Mouse (Mus musculus) left cerebral cortex, postnatal 4 days (tissue): ENCODE data around the gene Txn2. TPM values are rescaled to one million over a fixed set of nuclear protein-coding genes. Genes with fewer than 3 reads are reported as not detected.
A peak's percentile ranks its signal among the peaks of the same experiment; 100 is the strongest.

Experiments used
- DNase-seq: peaks from one replicate; pipeline ENCODE4 v3.0.0-alpha.2; 2022
- intact Hi-C: fragments of 180-260 bp; cut with DNase I; formaldehyde crosslinking; loops from one replicate; pipeline ENCODE4 v1.15.1; 2025
- total RNA-seq, 2 experiments: library from RNA; stranded (reverse); gene quantifications; 2 replicates each; pipeline ENCODE4 v1.2.3; 2021

Gene Txn2
- total RNA-seq: 10 to 100 TPM; 91.0 to 92.4 TPM

- intact Hi-C loops: no loop called here
These were observed at the start of gene Txn2 for GRCm38 (mm10) chr15:77928673-77929331. TSS of gene Txn2 (minus strand) at chr15:77929006.

DNA sequence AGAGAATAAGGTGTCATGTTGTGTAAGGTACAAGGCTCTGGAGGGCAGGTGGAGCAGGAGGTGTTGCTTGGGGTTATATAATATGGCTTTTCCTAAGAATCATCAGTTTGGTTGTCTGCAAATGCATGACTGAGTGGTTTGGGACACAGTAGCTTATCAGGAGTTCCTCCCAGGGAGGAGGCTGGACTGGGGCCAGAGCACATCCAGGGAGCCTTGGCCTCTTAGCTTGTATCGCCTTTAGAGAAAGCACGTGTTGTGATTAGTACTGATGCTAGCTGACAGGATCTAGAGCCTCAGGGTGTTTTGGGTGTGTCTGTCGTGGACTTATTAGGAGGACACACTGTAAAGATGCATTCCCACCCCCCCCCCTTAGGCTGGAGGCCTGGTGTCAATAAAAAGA, 48.9 kb upstream of the Txn2 start:
- intact Hi-C loops: loop anchor here (10.0 kb wide), 1 partner anchor 457 kb away; no protein-coding TSS in a partner anchor
- DNase-seq: no peak

More at GRCm38 (mm10) chr15:77928673-77929331, at the start of gene Txn2:
- peak; percentile 96 for DNase-seq

DNA sequence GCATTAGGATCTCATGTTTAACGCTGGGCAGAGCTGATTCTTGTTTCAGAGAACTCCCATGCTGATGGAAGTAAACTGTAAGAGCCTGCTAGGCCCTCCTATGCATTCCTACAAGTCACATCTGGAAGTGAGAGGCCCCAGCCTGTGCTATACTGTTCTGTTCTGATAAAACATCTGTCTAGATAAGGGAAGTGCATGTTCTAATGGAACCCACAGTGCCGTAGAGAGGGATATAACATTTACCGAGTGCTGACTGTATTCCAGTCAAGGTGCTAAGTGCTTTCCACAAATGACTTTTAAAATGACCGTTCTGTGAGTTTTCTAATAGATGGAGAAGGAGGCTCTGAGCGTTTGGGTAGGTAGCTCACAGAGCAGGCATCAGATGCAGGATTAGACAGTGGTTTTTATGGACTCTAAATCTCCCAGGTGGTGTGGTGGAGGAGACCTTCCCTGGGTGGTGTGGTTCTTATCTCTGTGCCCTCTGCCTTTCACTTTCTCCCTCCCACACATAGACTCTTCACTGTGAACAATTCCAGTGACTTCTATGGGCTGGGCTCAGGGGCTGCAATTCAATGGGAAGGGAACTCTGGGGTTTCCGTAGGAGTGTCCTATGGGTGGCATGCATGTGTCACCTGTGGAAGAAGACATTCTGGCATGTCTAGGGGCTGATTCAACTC, 45.5 kb upstream of the Txn2 start:
- intact Hi-C loops: loop anchor here (10.0 kb wide), 1 partner anchor 460 kb away; no protein-coding TSS in a partner anchor
- DNase-seq: no peak

GRCm38 (mm10) chr15:77970470-77971292, 41.9 kb upstream of the Txn2 start, which contains the start of gene Eif3d:
TSS of gene Eif3d (minus strand) at chr15:77970813.
- DNase-seq: peak; percentile 98
- intact Hi-C loops: loop anchor here (10.0 kb wide), 1 partner anchor 464 kb away; no protein-coding TSS in a partner anchor

DNA sequence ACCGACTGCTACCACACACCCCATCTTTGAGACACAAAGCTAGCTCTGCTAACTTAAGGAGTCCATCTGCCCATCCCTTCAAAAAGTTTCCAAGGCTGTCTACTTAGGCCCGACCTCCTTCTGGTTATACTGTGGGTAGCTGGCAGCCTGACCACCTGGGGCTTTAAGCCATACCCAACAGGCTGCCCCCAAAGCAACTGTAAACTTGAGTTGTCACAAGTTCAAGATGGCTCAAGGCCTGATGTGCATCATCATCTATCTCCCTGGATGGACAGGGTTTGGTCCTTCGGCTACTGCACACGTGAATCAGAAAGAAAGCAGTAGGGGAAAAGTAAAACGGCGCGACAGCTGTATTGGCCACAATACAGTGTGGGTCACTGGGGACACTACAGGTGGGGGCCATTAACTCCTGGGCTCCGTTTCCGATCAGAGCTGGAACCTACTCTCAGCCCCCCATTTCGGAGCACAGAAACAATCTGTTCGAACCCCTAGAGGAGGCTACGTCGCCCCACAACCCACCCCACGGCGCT, 41.2 kb upstream of the Txn2 start:
- intact Hi-C loops: loop anchor here (10.0 kb wide), 1 partner anchor 465 kb away; no protein-coding TSS in a partner anchor
- DNase-seq: no peak

- intact Hi-C loops: no loop called here
- no peak for DNase-seq
These were observed 36.3 kb upstream of the Txn2 start for GRCm38 (mm10) chr15:77965117-77965528.

DNA sequence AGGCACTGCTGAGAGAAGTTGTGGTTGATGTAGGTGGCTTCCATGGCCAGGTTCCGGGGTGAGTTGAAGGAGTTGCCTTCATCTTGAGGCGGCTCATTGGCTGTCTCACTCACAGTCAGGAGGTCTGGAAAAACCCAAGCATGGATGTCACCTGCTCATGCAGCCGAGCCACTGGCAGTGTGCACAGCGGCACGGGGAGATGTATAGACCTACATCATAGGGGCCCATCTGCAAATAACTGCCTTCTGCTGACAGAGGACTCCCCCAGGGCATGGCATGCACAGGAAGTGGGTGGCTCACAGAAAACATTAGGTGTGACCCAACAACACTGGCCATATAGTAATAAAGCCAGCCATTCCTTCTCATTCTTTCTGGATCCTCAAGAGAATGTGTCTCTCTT, 33.6 kb upstream of the Txn2 start:
- intact Hi-C loops: no loop called here
- no peak for DNase-seq

GRCm38 (mm10) chr15:77960693-77961092, 31.9 kb upstream of the Txn2 start:
- no peak for DNase-seq
- intact Hi-C loops: no loop called here

DNA sequence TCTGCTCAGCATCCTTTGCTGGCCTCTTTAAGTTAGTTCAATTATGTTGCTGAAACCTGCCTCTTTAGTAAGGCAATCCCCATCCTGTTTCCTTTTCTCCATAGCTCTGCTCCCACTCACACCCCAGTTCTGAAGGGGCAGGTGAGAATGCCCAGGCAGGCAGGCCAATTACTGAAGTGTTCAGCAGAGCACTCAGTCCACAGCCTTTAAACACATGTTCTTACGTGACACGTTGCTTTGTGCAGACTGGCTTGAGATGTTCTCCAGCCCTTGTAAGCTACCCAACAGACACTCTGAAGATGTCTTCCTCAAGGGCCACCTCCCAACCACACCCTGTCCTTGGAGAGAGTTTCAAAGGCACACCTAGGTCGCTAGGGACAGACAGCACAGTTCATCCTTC, 29.3 kb upstream of the Txn2 start:
- no peak for DNase-seq
- intact Hi-C loops: no loop called here

DNA sequence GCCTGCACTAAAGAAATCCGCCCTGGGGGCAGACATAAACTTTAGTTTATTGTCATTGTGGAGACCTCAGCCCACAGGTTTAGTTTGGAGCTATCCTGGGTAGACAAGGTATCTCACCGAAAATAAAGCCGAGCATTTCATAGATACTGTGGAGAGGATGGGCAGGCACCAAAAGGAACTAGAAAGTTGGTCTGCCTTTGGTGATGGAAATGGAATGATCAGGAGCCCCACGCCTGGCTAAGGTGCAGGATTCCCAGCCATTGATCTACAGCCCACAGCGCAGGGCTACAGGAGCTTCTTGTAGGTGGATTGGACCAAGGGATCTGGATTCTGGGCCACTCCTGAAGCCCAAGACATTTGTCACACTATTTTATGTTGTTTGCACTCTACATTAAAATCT, 28.8 kb upstream of the Txn2 start:
- intact Hi-C loops: no loop called here
- no peak for DNase-seq

DNA sequence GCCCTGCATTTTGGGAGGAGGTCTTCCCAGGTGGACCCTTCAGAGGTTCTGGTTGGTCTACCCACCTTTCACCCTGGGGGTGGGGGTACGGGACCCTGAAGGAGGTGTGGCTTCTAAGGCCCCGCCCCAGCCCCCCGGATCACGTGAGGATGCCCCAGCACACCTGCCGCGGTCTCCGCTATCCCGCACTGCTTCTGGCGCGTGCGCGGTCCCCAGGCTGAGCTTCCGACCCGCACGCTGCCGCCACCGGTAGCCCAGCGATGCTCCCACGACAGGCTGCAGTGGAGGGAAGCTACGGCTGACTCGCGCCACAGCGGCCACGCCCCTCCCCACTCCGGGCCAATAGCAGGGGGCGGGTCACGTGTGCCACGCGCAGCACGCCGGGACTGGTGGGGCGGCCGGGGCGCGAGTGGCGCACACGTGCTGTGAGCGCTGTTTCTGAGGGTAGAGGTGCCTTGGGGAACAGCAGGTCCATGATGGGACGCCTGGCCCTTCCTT, 27.6 kb upstream of the Txn2 start, which contains the start of gene Foxred2:
Foxred2 (minus strand) TSS at position 319 of the 498 bp plus-strand sequence.
- intact Hi-C loops: no loop called here
- DNase-seq: peak; percentile 90

GRCm38 (mm10) chr15:77955440-77956403, 26.9 kb upstream of the Txn2 start:
- intact Hi-C loops: no loop called here
- peak; percentile 52 for DNase-seq

GRCm38 (mm10) chr15:77954362-77954761, 25.6 kb upstream of the Txn2 start:
- no peak for DNase-seq
- intact Hi-C loops: no loop called here

GRCm38 (mm10) chr15:77952921-77953320, 24.1 kb upstream of the Txn2 start:
- intact Hi-C loops: no loop called here
- DNase-seq: no peak

GRCm38 (mm10) chr15:77949061-77949460, 20.3 kb upstream of the Txn2 start:
- intact Hi-C loops: no loop called here
- no peak for DNase-seq

DNA sequence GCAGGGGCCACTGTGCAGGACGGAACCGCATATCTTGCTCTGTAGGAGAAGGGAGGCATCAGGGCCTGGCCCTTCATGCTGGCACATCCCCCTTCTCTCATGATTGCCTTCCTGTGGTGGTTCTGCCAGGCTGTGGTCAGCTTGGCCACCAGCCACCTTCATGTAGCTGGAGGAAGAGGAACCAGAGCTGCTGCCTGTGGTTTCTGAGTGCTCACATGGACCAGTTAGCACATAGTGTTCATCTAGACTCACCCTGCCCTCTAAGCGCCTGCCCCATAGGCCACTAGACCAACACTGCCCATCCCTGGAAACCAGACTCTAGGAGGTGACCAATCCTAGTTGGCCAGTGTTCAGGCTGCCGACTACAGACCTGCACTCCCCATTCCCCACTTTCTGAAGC, 16.9 kb upstream of the Txn2 start:
- DNase-seq: no peak
- intact Hi-C loops: no loop called here

GRCm38 (mm10) chr15:77941563-77941962, 12.8 kb upstream of the Txn2 start:
- intact Hi-C loops: no loop called here
- DNase-seq: no peak

DNA sequence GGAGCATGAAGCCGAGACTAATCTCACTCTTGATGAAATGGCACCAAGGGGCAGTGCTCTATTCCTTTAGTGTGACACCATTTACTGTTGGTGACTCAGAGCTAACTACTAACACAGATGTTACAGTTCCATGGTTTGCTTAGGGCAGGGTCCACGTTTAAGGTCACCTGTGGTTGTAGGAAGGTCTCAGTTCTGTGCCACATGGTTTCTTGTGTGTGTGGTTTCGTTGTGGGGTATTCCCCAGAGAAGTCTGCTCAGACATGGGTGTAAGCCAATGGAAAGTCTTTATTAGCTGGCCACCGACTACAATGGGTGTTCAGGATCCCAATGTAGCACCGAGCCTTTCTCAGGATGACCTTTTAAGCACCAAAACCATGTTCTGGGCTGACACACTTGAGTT, 9.7 kb upstream of the Txn2 start:
- intact Hi-C loops: no loop called here
- DNase-seq: no peak

DNA sequence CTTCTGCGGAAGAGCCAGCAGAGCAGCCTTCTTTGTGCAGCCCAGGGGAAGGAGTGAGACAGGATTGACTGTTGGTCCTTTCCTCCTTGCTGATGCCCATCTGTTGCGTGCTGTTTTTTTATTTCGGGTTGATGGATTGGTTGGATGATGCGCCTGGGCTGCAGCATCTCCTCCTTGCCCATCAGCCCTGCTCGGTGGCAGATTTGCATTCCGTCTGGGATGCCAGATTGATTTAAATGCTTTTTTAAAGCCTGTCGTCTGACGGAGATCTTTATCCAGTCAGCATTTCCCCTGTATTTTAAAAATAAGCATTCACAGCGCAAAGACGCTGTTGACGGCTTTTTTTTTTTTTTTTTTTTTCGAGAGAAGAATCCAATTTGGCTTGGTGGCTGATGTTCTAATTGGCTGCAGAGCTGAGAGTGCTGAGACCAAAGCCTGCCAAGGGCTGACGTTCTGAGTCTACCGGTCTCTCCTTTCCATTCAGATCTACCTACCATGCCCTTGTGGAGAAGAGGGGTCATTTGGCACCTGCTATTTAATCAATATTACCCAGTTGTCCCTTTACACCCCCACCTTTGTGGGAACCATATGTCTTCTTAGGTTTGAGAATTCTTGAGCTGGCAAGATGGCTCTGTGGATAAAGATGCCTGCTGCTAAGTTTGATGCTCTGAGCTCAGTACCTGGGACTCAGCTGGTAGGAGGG, 7.0 kb upstream of the Txn2 start:
- DNase-seq: peak; percentile 48
- intact Hi-C loops: no loop called here
